Mouse (Mus musculus): Measurements from ENCODE around the gene Chd2.

Gene Chd2

DNA sequence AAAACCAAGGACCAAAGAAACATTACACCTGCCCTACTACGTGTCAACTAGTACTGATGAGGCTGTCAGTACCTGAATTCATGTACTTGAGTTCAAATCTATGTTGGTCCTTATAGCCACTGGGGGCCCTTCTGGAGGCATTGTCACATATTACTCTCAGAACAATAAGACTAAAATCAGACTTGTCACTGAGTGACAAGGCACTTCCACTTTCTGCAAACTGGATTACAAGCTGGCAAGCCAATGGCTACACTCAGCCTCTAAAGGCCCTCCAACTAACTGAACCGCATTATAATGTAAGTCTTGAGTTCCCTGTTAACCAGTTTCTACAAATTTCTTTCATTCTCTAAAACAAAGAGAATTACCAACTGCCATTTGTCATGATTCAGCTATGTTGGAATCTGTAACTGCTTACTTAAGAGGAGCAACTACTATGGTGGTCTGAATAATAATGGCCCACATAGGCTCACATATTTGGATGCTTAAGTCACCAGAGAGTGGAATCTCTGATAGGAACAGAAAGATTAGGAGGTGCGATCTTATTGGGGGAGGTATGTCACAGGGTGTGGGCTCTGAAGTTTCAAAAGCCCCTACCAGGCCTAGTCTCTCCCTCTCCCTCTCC, 89.3 kb downstream of the Chd2 start:
- DNase-seq (ENCODE audit: low read depth, low spot score) = no peak

DNA sequence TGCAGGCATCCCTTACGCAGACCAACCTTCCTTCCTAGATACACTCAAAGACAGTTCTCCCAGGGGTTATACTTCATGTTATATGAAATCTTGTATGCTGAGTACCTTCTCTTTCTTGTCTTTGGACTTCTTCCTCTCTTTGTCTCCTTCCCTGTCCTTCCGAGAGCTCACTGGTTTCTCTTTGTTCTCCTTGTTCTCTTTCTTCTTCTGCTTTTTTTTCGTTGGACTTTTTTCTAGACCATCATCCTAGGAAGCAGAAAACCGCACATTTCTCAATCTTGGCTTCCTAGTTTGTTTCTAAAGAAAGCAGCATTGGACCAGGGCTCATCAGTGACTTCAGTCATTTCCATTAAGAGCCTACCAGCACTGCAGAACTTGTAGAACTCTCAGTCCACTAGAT, 90.0 kb downstream of the Chd2 start:
- DNase-seq (ENCODE audit: low read depth, low spot score) = no peak

DNA sequence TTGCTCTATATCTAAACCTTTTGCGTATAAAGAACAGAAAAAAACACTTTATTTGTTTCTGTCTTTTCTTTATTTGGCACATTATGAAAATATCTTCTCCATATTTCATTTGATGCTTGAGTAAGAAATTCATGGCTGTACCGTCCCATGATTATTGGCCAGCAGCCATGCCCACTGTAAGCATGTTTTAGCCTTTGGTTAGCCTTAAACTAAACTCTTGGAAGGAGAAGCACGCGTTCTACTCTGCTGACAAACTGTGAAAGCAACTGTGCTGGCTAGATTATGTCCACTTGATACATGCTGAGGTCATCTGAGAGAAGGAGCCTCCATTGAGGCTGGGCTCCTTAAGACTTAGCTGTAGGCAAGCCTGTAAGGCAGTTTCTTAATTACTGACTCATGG, 99.4 kb downstream of the Chd2 start:
- no peak for DNase-seq (ENCODE audit: low read depth, low spot score)

DNA sequence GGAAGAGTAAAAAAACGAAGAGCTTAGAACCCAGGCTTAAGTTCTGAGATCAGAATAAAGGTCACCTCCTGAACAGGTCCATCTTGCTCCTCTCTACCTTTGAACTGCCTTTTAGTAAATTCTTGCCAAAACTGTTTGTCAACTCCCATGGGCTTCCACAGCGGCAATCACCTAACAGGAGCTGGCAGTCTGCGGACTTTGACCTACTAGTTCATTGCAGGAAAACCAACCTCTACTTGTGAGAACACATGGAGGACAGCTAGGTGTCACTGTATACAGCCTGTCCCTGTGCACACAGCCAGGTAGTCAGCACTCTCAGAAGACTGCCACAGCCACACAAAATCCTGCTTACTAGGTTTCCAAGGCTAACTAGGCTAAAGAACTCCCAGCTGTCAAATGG, 99.8 kb downstream of the Chd2 start:
- DNase-seq (ENCODE audit: low read depth, low spot score) = no peak

DNA sequence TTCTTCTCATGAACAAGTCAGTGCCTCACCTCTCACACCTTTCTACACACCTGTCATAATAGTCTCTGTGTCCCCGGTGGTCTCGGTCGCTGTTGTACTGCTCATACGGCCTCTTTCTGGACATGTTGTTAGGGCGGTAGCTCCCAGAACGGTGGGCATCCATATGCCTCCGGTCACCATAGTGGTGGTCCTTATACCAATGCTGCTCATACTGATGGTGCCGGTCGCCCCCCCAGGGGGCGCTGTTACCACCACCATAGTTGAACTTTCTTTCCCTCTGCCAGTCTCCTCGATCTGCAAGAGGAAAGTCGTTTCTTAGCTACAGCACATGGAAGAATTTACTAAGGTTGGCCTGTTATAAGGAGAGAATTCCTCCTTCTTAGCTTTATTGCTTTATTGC, 105.9 kb downstream of the Chd2 start:
- no peak for DNase-seq (ENCODE audit: low read depth, low spot score)

DNA sequence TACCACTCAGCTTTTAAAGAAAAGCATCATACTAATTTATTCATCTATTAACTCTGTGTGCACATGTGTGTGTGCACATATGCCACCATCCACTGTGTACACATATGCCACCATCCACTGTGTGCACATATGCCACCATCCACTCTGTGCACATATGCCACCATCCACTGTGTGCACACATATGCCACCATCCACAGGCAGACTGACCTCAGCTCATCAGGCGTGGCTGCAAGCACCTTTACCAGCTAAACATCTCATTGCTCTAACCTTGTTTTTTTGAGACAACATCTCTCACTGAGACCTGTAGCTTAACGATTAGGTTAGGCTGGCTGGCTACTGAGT, 107.3 kb downstream of the Chd2 start:
- DNase-seq (ENCODE audit: low read depth, low spot score) = no peak

DNA sequence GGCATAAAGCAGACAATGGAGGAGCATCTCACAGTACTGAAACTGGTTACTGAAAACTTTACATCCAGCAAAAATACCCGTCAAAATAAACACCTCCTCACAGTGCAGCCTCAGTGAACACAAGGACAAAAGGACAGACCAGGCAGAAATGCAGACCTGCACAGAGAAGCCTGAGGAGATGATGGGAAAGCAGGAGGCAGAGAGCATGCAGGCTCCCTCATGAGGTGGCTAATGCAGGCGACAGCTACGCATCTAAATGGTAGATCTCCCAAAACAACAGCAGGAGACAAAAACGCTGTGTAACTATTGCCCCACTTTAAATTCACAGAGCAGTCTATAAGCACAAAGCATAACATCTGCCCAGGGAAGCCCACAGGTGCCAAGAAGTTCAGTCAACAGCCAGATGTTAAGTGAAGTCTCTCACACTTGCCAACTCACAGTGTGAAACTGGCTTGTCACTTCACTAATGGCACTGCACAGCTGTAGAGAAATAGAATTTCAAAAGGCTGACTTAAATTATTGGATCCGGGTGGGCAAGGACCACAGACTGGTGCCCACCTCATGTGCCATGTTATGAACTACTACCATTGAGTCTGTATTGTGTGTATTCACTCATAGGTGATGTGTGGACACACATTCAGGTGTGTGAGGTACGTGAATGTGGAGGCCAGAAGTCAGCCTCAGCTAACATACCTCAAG, 107.8 kb downstream of the Chd2 start:
- DNase-seq (ENCODE audit: low read depth, low spot score) = no peak

DNA sequence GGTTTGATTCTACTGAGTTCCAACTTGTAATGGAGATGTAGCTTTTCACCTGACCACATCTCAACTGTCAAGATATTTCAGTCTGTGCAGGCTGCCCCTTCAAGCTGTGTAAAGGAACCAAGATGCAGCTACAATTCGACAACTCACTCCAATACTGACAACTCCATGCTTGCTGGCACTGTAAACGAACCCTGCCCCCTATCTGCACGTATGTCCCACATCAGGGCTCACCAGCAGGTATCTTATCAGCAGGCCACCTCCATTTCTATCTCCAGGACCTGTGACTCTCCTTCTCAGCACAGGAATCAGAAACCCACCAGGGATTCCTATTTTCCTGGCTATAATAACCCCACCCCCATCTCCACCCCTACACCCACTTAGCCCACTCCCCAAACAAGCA, 113.1 kb downstream of the Chd2 start:
- no peak for DNase-seq (ENCODE audit: low read depth, low spot score)

DNA sequence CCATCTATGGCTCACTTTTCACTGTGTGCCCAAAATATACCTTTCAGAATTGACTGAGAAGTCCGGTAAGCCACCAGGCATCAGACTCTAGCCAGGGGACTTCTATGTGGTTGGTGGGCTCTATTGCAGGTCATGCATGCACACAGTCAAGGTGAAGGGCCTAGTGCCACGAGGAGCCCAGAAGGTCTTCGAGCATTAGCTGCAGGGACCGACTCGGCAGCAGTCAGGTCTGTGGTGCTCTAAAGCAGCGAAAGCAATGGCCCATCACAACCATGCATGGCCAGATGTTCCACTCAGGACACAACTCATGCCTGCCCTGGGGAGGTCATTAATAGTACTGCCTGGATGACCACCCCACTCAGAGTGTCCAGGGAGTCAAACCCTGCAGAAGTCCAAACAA, 113.8 kb downstream of the Chd2 start:
- no peak for DNase-seq (ENCODE audit: low read depth, low spot score)

DNA sequence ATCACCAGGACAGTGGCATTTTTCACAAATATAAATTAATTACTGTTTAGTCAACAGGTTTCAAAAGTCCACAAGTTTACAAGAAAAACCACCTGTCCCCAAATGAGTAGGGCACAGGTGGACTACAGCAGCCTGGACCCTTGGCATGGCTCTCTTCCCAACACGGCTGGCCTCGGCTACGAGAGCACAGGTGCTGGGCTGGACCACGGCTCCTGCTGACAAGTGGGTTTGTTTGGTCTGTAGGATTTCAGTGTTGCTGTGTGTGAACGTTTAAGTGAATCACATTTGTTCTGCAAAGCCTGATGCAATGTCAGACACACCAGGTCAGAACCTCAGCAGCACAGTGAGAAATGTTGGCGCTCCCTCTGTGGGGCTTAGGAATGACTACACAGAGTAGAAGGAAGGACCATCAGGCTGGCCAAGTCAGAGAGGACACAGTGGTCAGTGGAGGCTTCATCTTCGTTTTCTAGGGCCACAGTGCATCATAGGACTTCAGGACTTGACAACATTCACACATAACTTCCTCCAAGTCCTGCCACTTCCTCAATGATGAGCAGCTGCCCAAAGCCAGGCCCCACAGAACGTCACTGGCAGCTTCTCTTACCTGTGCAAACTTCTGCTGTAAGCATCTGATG, 114.8 kb downstream of the Chd2 start:
- DNase-seq (ENCODE audit: low read depth, low spot score) = no peak

DNA sequence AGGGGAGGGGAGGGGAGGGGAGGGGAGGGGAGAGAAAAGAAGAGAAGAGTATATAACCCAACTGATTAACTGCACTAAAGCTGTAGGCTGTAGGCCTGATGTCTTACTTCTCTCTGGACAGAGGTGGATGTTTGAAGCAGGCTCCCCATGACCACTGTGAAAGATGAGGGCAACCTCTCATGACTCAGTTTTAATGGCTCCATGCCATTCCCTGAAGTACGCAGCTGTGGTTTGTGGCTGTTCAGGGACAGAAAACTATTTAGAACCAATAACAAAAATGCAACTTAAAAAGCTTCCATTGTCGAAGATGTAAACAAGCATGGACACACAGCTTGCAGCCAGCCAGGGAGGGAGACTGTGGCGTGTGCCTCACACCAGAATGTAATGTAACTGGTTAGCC, 115.4 kb downstream of the Chd2 start:
- DNase-seq (ENCODE audit: low read depth, low spot score) = no peak

DNA sequence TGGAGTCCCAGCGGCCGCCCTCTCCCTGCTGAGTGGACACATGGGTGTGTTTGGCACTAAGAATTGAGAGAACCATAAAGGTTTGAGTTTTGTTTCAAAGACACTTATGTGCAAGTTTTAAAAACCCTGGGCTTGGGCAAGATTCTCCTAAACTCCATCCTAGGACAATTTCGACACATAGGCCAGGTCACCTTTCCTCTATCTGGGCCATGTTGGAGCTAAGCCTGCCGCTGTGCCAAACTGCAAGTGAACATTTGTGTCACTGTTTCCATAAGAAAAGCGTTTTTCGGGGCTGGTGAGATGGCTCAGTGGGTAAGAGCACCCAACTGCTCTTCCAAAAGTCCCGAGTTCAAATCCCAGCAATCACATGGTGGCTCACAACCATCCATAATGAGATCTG, 116.2 kb downstream of the Chd2 start:
- DNase-seq (ENCODE audit: low read depth, low spot score) = no peak

DNA sequence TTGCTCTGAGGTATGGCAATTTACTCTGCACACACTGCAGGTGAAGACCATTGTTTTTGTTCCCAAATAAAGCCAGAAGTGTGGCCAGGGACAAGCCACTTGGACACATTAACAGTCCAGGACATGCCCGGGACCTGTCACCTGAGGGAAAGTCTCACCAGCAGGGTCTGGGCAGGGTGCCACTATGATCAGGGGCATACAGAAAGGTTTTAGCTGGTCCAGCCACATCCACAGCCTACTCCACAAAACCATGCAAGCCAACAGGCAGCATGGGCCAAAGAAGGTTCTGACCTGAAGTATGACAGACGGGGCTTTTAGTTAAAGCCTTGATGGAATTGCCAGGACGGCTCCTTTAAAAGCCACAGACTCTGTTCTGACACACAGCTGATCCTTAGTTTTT, 116.9 kb downstream of the Chd2 start:
- DNase-seq (ENCODE audit: low read depth, low spot score) = no peak

DNA sequence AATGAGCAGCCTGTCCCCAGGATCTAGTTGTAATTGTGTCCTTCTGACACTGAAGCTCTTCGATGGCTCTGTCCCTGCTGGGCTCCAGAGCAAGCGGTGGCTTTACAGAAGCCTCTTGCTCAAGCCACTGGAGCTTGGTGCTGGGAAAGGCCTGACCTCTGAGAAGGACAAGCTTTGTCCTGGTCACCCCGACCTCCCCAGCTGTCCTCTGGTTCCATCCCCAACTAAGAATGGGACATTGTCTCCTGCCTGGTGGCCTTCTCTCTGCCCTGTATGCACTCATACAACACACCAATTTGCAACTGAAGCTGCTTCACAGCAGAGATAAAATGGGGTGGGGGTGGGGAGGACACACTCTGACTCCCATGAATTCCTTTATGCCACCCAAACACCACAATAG, 117.4 kb downstream of the Chd2 start:
- no peak for DNase-seq (ENCODE audit: low read depth, low spot score)

DNA sequence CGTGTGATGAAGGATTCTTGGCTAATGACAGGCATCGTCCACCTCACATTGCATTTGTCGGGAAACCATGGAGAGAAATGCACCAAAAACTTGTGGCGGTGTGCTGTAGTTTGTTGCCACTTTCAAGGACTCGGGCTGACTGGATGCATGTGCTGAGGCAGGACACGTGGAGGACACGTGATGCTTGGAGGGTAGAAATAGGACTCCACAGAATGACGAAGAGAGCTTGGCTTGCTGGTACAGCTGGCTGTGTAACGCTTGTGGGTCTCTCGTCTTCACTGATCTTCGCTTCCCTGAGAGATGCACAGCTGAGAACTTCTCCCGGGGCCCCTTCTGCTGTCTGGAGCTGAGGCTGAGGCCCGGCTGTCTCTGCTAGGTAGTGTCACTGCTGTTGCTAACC, 118.4 kb downstream of the Chd2 start:
- DNase-seq (ENCODE audit: low read depth, low spot score) = no peak

DNA sequence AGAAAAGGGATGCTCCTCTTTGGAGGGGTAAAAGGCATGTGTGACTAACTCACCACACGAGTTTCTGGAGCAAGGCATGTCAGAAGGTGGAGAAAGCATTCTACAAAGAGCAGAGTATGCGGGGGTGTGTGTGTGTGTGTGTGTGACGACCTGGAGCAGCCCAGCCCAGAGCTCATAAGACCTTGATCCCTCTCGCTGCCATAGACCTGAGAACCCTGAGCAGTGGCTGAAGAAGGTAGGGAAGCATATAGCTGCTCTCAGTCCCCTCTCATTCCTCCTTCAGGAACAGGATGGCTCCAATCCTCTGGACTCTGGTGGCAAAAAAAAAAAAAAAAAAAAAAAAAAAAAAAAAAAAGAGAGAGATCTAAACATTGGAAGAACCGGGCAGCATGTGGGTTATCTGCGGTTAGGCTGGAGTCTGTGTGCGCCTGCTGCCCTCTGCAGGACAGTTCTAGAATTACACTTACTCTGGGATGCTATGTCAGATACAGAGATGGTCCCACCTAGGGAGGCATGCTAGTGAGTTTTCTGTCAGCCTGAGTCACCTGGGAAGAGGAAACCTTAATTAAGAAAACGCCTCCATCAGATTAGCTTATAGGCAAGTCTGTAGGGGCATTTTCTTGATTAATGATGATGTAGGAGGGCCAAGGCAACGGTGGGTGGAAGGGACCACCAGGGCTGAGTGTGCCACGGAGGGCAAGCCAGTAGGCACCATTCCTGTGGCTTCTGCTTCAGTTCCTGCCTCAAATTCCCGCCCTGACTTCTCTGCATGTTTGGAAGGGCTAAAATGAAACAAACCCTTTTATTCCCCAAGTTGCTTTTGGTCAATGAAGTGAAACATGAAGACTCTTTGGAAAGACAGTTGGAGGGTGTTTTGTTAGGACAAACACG, 119.2 kb downstream of the Chd2 start:
- DNase-seq (ENCODE audit: low read depth, low spot score) = peak; percentile 69

DNA sequence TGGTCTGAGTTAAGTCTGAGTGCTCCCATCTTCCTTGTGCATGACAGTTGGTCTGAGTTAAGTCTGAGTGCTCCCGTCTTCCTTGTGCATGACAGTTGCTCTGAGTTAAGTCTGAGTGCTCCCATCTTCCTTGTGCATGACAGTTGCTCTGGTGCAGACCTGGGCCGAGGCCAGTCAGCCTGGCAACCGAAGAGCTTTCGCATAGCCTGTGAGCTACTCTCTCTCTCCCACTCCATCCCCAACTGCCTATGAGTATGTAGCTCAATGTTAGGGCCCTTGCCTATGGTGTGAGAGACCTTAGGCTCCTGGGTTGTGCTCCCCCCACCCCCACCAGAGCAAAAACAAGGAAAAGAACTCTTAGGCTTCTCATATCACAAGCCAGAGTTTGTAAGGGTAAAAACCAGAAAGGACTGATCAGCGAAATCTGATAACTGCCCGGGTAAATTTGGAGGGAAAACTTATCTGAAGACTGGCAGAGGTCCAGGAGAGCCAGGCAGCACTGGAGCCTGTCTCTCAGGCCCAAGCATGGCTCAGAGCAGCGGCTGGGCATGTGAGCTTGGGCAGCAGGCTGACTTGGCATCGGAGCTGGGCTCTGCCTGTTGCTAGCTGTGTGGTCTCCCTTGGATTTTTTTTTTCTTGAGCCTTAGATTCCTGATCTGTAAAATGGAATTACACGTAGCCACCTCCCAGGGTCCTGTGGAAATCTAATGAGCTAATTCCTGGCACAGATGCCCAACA, 120.2 kb downstream of the Chd2 start:
- no peak for DNase-seq (ENCODE audit: low read depth, low spot score)

DNA sequence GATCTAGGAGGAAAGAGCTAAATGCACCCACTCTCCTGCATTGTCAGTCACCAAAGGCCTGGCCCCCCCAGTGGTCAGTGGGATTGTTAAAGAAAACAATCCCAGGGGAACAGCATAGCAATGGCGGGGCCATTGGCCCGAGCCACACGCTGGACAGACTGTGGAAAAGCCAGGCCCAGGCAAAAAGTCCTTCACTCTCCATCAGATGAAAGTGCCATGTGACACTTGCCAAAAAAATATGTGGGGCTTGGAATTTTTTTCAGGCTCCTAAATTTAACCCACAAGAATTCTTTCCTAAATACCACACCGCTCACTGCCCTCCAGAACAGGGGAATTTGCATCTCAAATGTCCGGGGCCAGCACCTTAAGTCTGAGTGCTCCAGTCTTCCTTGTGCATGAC, 120.8 kb downstream of the Chd2 start:
- DNase-seq (ENCODE audit: low read depth, low spot score) = no peak

DNA sequence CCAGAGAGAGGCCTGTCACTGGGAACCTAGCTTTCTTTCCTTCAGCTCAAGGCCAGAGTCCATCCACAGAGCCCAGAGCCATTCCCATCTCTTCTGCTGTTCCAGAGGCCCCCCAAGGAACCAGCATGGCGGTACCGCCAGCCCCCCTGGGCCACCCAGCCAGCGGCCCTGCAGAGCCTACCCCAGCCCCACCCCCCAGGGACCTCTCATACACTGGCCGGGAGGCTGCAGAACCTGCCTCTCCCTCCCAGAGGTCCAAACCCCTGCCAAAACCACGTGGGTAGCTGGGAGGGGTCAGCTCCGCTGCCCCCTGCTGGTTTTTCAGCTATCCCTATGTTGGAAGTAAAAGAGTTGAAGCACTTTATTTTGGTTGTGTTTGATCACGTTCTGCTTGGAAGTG, 122.3 kb downstream of the Chd2 start:
- DNase-seq (ENCODE audit: low read depth, low spot score) = no peak

DNA sequence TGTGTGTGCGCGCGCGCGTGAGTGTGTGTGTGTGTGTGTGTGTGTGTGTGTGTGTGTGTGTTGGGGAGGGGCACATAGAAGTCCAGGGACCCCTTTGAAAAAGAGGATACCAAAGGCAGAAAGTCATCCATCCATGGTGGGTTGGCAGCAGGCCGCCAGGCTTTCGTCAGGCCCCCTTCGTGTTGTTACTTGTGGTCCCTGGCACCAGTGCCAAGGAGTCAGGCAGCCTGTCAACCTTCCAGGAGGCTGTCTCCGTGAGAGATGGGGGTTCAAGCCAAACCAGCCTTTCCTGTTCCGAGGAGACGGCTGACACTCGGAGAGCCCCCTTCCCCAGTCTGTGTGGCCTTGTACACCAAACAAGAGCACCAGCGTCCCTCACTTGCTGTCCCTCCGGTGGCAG, 127.4 kb downstream of the Chd2 start:
- DNase-seq (ENCODE audit: low read depth, low spot score) = no peak

DNA sequence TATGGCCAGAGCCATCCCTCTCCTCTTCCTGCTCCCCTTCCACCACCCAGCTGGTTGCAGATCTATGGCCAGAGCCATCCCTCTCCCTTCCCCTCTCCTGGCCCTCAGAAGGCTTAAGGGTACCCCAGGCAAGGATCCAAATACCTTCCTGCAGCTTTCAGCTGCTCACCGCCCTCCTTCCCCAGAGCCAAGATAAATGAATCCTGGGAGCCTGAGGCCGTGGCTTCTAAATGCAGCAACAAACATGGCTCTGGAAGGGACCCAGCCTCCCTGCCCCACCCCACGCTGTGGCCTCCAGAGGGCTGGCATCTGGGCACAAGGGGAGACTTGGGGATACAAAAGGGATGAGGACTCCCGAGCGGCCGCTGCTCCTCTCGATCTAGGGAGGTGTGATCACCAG, 129.2 kb downstream of the Chd2 start:
- DNase-seq (ENCODE audit: low read depth, low spot score) = no peak

DNA sequence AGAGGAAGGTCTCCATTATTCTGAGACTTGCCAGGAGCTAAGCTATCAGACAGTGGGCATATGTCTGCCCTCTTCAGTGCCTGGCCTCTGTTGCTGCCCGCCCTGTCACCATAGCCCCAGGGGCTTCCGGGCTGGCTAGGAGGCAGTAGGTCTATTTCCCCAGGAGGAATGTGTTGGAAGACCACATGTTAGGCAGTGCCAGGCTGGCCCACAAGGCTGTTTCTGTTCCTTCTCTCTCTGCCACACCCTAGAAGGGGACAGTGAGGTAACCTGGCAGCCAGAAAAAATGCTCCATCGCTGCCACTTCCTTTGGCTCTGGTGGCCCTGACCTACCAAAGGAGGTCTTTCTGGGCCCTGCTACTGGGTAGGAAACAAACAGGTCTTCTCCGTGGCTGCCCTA, 129.6 kb downstream of the Chd2 start:
- no peak for DNase-seq (ENCODE audit: low read depth, low spot score)
